In genomic region chr5:143292879-143293278, GRCm38 (mm10) we compare ENCODE assay signal across 8 mouse cellular contexts. TPM values are rescaled to one million over a fixed set of nuclear protein-coding genes. Genes with fewer than 3 reads are reported as not detected.
A peak's percentile ranks its signal among the peaks of the same experiment; 100 is the strongest.
DNase-seq lines count a peak whose midpoint lies in the region; ATAC-seq and TF ChIP-seq lines count a peak whose summit lies in the region.

No protein-coding gene starts in this region.

- no peaks in the 10 kb centered on the region for H3K36me3 ChIP-seq in kidney, postnatal 0 days (ENCODE audit: insufficient read depth, low read length)
- no peaks in the 10 kb centered on the region for H3K36me3 ChIP-seq in embryonic facial prominence, embryonic 15.5 days
- no peaks in the 10 kb centered on the region for H3K36me3 ChIP-seq in intestine, embryonic 15.5 days
- no peaks in the 10 kb centered on the region for H3K36me3 ChIP-seq in midbrain, embryonic 16.5 days (ENCODE audit: control insufficient read depth, insufficient read depth, low read length)

- H3K9me3 ChIP-seq in kidney, postnatal 0 days (replicated peaks; ENCODE audit: low read length): no peaks in the 10 kb centered on the region
- H3K9me3 ChIP-seq in embryonic facial prominence, embryonic 15.5 days (replicated peaks): no peaks in the 10 kb centered on the region
- H3K9me3 ChIP-seq in intestine, embryonic 15.5 days: no peaks in the 10 kb centered on the region
- no peaks in the 10 kb centered on the region; the same call in 1 of the 2 replicates for H3K9me3 ChIP-seq in midbrain, embryonic 16.5 days (replicated peaks; ENCODE audit: control insufficient read depth, low read length, poor library complexity, severe bottlenecking)

- peak overlapping the region; percentile 53 for H3K4me3 ChIP-seq in kidney, postnatal 0 days (replicated peaks; ENCODE audit: low read depth, low read length)
- peak overlapping the region; percentile 55 for H3K4me3 ChIP-seq in embryonic facial prominence, embryonic 15.5 days (replicated peaks)
- peak overlapping the region; percentile 45 for H3K4me3 ChIP-seq in intestine, embryonic 15.5 days (replicated peaks)
- H3K4me3 ChIP-seq in midbrain, embryonic 16.5 days (ENCODE audit: low read depth, low read length): peak overlapping the region; percentile 57

- H3K4me1 ChIP-seq in kidney, postnatal 0 days (replicated peaks; ENCODE audit: insufficient read depth, low read length): peaks cover 12% of the 10 kb centered on the region; the same call in 1 of the 2 replicates
- peaks cover 29% of the 10 kb centered on the region for H3K4me1 ChIP-seq in embryonic facial prominence, embryonic 15.5 days
- peaks cover 21% of the 10 kb centered on the region for H3K4me1 ChIP-seq in intestine, embryonic 15.5 days (replicated peaks)
- peaks cover 9% of the 10 kb centered on the region for H3K4me1 ChIP-seq in midbrain, embryonic 16.5 days (ENCODE audit: control insufficient read depth, insufficient read depth, low read length)

- peak overlapping the region; percentile 57 for H3K9ac ChIP-seq in kidney, postnatal 0 days (ENCODE audit: low read depth, low read length)
- H3K9ac ChIP-seq in embryonic facial prominence, embryonic 15.5 days: peak overlapping the region; percentile 29; the same call in 1 of the 2 replicates
- H3K9ac ChIP-seq in intestine, embryonic 15.5 days: peak overlapping the region; percentile 42
- H3K9ac ChIP-seq in midbrain, embryonic 16.5 days (ENCODE audit: low read depth, low read length): peak overlapping the region; percentile 82

- no peak for TF ChIP-seq CTCF in kidney, postnatal 0 days (IDR thresholded peaks at IDR 0.05; ENCODE audit: low read depth)

- no peak overlapping the region for H3K27ac ChIP-seq in kidney, postnatal 0 days
- H3K27ac ChIP-seq in embryonic facial prominence, embryonic 15.5 days (replicated peaks): no peak overlapping the region
- no peak overlapping the region for H3K27ac ChIP-seq in intestine, embryonic 15.5 days
- no peak overlapping the region for H3K27ac ChIP-seq in midbrain, embryonic 16.5 days (ENCODE audit: low read length)

- peaks cover 31% of the 10 kb centered on the region for H3K27me3 ChIP-seq in kidney, postnatal 0 days (ENCODE audit: insufficient read depth, low read length)
- H3K27me3 ChIP-seq in embryonic facial prominence, embryonic 15.5 days: peaks cover 68% of the 10 kb centered on the region
- peaks cover 63% of the 10 kb centered on the region for H3K27me3 ChIP-seq in intestine, embryonic 15.5 days (replicated peaks)
- peaks cover 42% of the 10 kb centered on the region for H3K27me3 ChIP-seq in midbrain, embryonic 16.5 days (ENCODE audit: control insufficient read depth, insufficient read depth, low read depth, low read length)

- WGBS in kidney, postnatal 0 days: 5% methylated on average over 16 of the region's 19 CpGs
- 2% methylated on average over 19 of the region's 19 CpGs for WGBS in embryonic facial prominence, embryonic 15.5 days
- 2% methylated on average over 17 of the region's 19 CpGs for WGBS in intestine, embryonic 15.5 days
- 2% methylated on average over 17 of the region's 19 CpGs for WGBS in midbrain, embryonic 16.5 days

- H3K4me2 ChIP-seq in kidney, postnatal 0 days (ENCODE audit: low read length): peak overlapping the region; percentile 93
- peak overlapping the region; percentile 82 for H3K4me2 ChIP-seq in embryonic facial prominence, embryonic 15.5 days (replicated peaks)
- H3K4me2 ChIP-seq in intestine, embryonic 15.5 days (replicated peaks): peak overlapping the region; percentile 85
- H3K4me2 ChIP-seq in midbrain, embryonic 16.5 days (ENCODE audit: low read length): peak overlapping the region; percentile 90

- ATAC-seq in kidney, postnatal 0 days (replicated peaks; ENCODE audit: low FRiP score, low read depth): no peak; the same call in 1 of the 2 replicates
- ATAC-seq in embryonic facial prominence, embryonic 15.5 days (ENCODE audit: insufficient number of reproducible peaks, low FRiP score, low TSS enrichment, low read depth): no peak
- 0 out of 2 replicates have a peak, but pooled peaks have one; percentile 9 for ATAC-seq in intestine, embryonic 15.5 days
- no peak; the same call in 1 of the 2 replicates for ATAC-seq in midbrain, embryonic 16.5 days

- no peak for DNase-seq in kidney, postnatal 0 days (ENCODE audit: low spot score)
- no peak for DNase-seq in kidney, adult 9 months
- DNase-seq in testis, postnatal 14 days (ENCODE audit: low spot score): no peak
- DNase-seq in layer of hippocampus, adult 8-10 months (ENCODE audit: low spot score in 2 of 2): no peak
- DNase-seq in left cerebral cortex, adult 8-10 months (ENCODE audit: low spot score in 2 of 2): no peak

RNA-seq across cellular contexts. Expression of gene Zfp853, which starts 0.5 kb away (rescaled TPM):
- 0.09 and 0.14 TPM in 2 replicates for polyA plus RNA-seq in kidney, postnatal 0 days (2015; fragmentation: Nextera tagmentation; extraction: Ambion mirVana)
- 0.29 and 0.32 TPM in 2 replicates for polyA plus RNA-seq in embryonic facial prominence, embryonic 15.5 days (2015; fragmentation: Nextera tagmentation; extraction: Ambion mirVana)
- 0.05 and 0.06 TPM in 2 replicates for polyA plus RNA-seq in intestine, embryonic 15.5 days (2015; fragmentation: Nextera tagmentation; extraction: Ambion mirVana)
- polyA plus RNA-seq in midbrain, embryonic 16.5 days (2015; fragmentation: Nextera tagmentation; extraction: Ambion mirVana): 0.15 and 0.48 TPM in 2 replicates
- total RNA-seq in layer of hippocampus, adult 8-10 months (2022): 1 to 10 TPM; 4.1 to 5.5 (median 4.4) TPM
- total RNA-seq in left cerebral cortex, adult 8-10 months (2022): 1 to 10 TPM; 4.0 to 4.7 (median 4.3) TPM

RNA-seq across cellular contexts. Expression of gene E130309D02Rik, which starts 22.3 kb away (rescaled TPM):
- 27.8 and 30.9 TPM in 2 replicates for polyA plus RNA-seq in kidney, postnatal 0 days (2015; fragmentation: Nextera tagmentation; extraction: Ambion mirVana)
- 33.1 and 33.7 TPM in 2 replicates for polyA plus RNA-seq in embryonic facial prominence, embryonic 15.5 days (2015; fragmentation: Nextera tagmentation; extraction: Ambion mirVana)
- 33.9 and 35.6 TPM in 2 replicates for polyA plus RNA-seq in intestine, embryonic 15.5 days (2015; fragmentation: Nextera tagmentation; extraction: Ambion mirVana)
- polyA plus RNA-seq in midbrain, embryonic 16.5 days (2015; fragmentation: Nextera tagmentation; extraction: Ambion mirVana): 25.3 and 31.3 TPM in 2 replicates
- 10 to 100 TPM; 22.7 to 25.8 (median 24.1) TPM for total RNA-seq in layer of hippocampus, adult 8-10 months (2022)
- 10 to 100 TPM; 21.7 to 24.7 (median 23.3) TPM for total RNA-seq in left cerebral cortex, adult 8-10 months (2022)

RNA-seq across cellular contexts. Expression of gene Zfp316, which starts 23.1 kb away (rescaled TPM):
- polyA plus RNA-seq in kidney, postnatal 0 days (2015; fragmentation: Nextera tagmentation; extraction: Ambion mirVana): 3.1 and 3.4 TPM in 2 replicates
- 4.4 and 5.2 TPM in 2 replicates for polyA plus RNA-seq in embryonic facial prominence, embryonic 15.5 days (2015; fragmentation: Nextera tagmentation; extraction: Ambion mirVana)
- polyA plus RNA-seq in intestine, embryonic 15.5 days (2015; fragmentation: Nextera tagmentation; extraction: Ambion mirVana): 2.2 and 2.4 TPM in 2 replicates
- 8.7 and 9.6 TPM in 2 replicates for polyA plus RNA-seq in midbrain, embryonic 16.5 days (2015; fragmentation: Nextera tagmentation; extraction: Ambion mirVana)
- 10 to 100 TPM; 20.6 to 24.1 (median 23.1) TPM for total RNA-seq in layer of hippocampus, adult 8-10 months (2022)
- total RNA-seq in left cerebral cortex, adult 8-10 months (2022): 10 to 100 TPM; 24.1 to 26.8 (median 24.5) TPM

RNA-seq across cellular contexts. Expression of gene Zdhhc4, which starts 36.2 kb away (rescaled TPM):
- 87.6 and 91.2 TPM in 2 replicates for polyA plus RNA-seq in kidney, postnatal 0 days (2015; fragmentation: Nextera tagmentation; extraction: Ambion mirVana)
- 74.6 and 77.8 TPM in 2 replicates for polyA plus RNA-seq in embryonic facial prominence, embryonic 15.5 days (2015; fragmentation: Nextera tagmentation; extraction: Ambion mirVana)
- 63.8 and 64.9 TPM in 2 replicates for polyA plus RNA-seq in intestine, embryonic 15.5 days (2015; fragmentation: Nextera tagmentation; extraction: Ambion mirVana)
- polyA plus RNA-seq in midbrain, embryonic 16.5 days (2015; fragmentation: Nextera tagmentation; extraction: Ambion mirVana): 70.4 and 71.7 TPM in 2 replicates
- 10 to 100 TPM; 50.4 to 57.0 (median 54.1) TPM for total RNA-seq in layer of hippocampus, adult 8-10 months (2022)
- total RNA-seq in left cerebral cortex, adult 8-10 months (2022): 10 to 100 TPM; 43.1 to 44.4 (median 44.0) TPM

RNA-seq across cellular contexts. Expression of gene Zfp12, which starts 57.9 kb away (rescaled TPM):
- 9.9 TPM in 2 replicates for polyA plus RNA-seq in kidney, postnatal 0 days (2015; fragmentation: Nextera tagmentation; extraction: Ambion mirVana)
- polyA plus RNA-seq in embryonic facial prominence, embryonic 15.5 days (2015; fragmentation: Nextera tagmentation; extraction: Ambion mirVana): 16.9 TPM in 2 replicates
- polyA plus RNA-seq in intestine, embryonic 15.5 days (2015; fragmentation: Nextera tagmentation; extraction: Ambion mirVana): 9.8 and 10.2 TPM in 2 replicates
- 18.9 and 20.0 TPM in 2 replicates for polyA plus RNA-seq in midbrain, embryonic 16.5 days (2015; fragmentation: Nextera tagmentation; extraction: Ambion mirVana)
- 10 to 100 TPM; 27.6 to 38.7 (median 35.6) TPM for total RNA-seq in layer of hippocampus, adult 8-10 months (2022)
- total RNA-seq in left cerebral cortex, adult 8-10 months (2022): 10 to 100 TPM; 26.9 to 31.8 (median 31.4) TPM

Comparison
In these comparisons a context has a peak if more than half of its experiments do, and no peak if none do; other contexts are left out.
1. H3K9ac ChIP-seq: peak in every context shown above with its lines; median percentile 82 in midbrain, embryonic 16.5 days; 57 in kidney, postnatal 0 days; 42 in intestine, embryonic 15.5 days; 29 in embryonic facial prominence, embryonic 15.5 days.